Mouse (Mus musculus) cerebral cortex, adult 2 months (tissue): ENCODE results near the gene Ppp6r3.

Source experiments
- WGBS: fragments of 180-500 bp; shearing (Covaris S2); methylation state at CpG from one replicate; pipeline ENCODE4 v1.1.7; 2018; 5-methylcytosine and 5-hydroxymethylcytosine counted together

The Ppp6r3 gene

GRCm38 (mm10) chr19:3574593-3575094 is 905 bp downstream of the Ppp6r3 start:
- WGBS, result 1% methylated on average over 9 of the region's 9 CpGs

- 36% methylated on average over 3 of the region's 3 CpGs for WGBS
Measured at GRCm38 (mm10) chr19:3564309-3564708, 11.2 kb downstream of the Ppp6r3 start.

GRCm38 (mm10) chr19:3562752-3563151 is 12.8 kb downstream of the Ppp6r3 start:
- WGBS, result 50% methylated on average over 6 of the region's 6 CpGs

GRCm38 (mm10) chr19:3562298-3562697 is 13.3 kb downstream of the Ppp6r3 start:
- WGBS, result 94% methylated on average over 2 of the region's 2 CpGs

- 81% methylated on average over 2 of the region's 2 CpGs for WGBS
Measured at GRCm38 (mm10) chr19:3556169-3556827, 19.3 kb downstream of the Ppp6r3 start.

- 90% methylated on average over 8 of the region's 8 CpGs for WGBS
Measured at GRCm38 (mm10) chr19:3554785-3555184, 20.8 kb downstream of the Ppp6r3 start.

- 48% methylated on average over 4 of the region's 4 CpGs for WGBS
Measured at GRCm38 (mm10) chr19:3551573-3552159, 23.9 kb downstream of the Ppp6r3 start.

GRCm38 (mm10) chr19:3550101-3550500 is 25.4 kb downstream of the Ppp6r3 start:
- 87% methylated on average over 1 of the region's 1 CpGs for WGBS

GRCm38 (mm10) chr19:3549263-3549662 is 26.3 kb downstream of the Ppp6r3 start:
- 86% methylated on average over 1 of the region's 1 CpGs for WGBS

GRCm38 (mm10) chr19:3548311-3548710 is 27.2 kb downstream of the Ppp6r3 start:
- 100% methylated on average over 1 of the region's 1 CpGs for WGBS

- WGBS, result 60% methylated on average over 2 of the region's 2 CpGs
Measured at GRCm38 (mm10) chr19:3544995-3545394, 30.6 kb downstream of the Ppp6r3 start.

- WGBS, result 95% methylated on average over 4 of the region's 4 CpGs
Measured at GRCm38 (mm10) chr19:3542591-3542990, 33.0 kb downstream of the Ppp6r3 start.

- 96% methylated on average over 5 of the region's 5 CpGs for WGBS
Measured at GRCm38 (mm10) chr19:3540997-3541396, 34.6 kb downstream of the Ppp6r3 start.

- 83% methylated on average over 2 of the region's 2 CpGs for WGBS
Measured at GRCm38 (mm10) chr19:3540254-3540653, 35.3 kb downstream of the Ppp6r3 start.

GRCm38 (mm10) chr19:3539456-3539855 is 36.1 kb downstream of the Ppp6r3 start:
- WGBS, result 82% methylated on average over 5 of the region's 5 CpGs

GRCm38 (mm10) chr19:3537658-3538057 is 37.9 kb downstream of the Ppp6r3 start:
- 86% methylated on average over 6 of the region's 6 CpGs for WGBS

GRCm38 (mm10) chr19:3534945-3535344 is 40.6 kb downstream of the Ppp6r3 start:
- WGBS, result 65% methylated on average over 3 of the region's 3 CpGs

- WGBS, result 89% methylated on average over 12 of the region's 12 CpGs
Measured at GRCm38 (mm10) chr19:3533266-3533966, 42.1 kb downstream of the Ppp6r3 start.

GRCm38 (mm10) chr19:3532717-3533260 is 42.8 kb downstream of the Ppp6r3 start:
- 95% methylated on average over 14 of the region's 14 CpGs for WGBS

GRCm38 (mm10) chr19:3529781-3530180 is 45.8 kb downstream of the Ppp6r3 start:
- 58% methylated on average over 3 of the region's 3 CpGs for WGBS

GRCm38 (mm10) chr19:3528646-3529045 is 46.9 kb downstream of the Ppp6r3 start:
- 79% methylated on average over 4 of the region's 4 CpGs for WGBS

- WGBS, result 62% methylated on average over 4 of the region's 4 CpGs
Measured at GRCm38 (mm10) chr19:3527531-3527930, 48.0 kb downstream of the Ppp6r3 start.
